Mouse (Mus musculus): Measurements from ENCODE around the gene Plg.

DNA sequence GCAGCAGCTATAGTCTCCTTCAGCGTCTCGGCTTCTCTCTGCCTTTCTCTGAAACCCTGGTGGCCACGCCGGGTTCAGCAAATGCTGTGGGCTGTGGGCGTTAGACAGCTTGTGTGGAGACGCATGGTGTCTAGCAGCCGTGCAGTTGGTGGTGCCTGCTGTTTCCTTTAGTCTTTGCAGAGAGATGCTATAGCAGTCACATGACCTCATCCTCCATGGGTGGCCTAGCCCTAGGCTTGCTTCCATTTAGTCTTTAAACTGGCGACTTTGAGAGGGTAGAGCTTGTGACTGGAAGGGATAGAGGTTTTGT is 14.0 kb upstream of the Plg start:
- TF ChIP-seq CTCF (IDR thresholded peaks at IDR 0.05): no peak
- TF ChIP-seq EP300 (IDR thresholded peaks at IDR 0.05): no peak

Measured in lung, postnatal 0 days (tissue).